9 mouse cellular contexts compared by ENCODE assay signal in genomic region chr6:127331091-127331490, GRCm38 (mm10).
A peak's percentile ranks its signal among the peaks of the same experiment; 100 is the strongest.
DNase-seq lines count a peak whose midpoint lies in the region; ATAC-seq lines count a peak whose summit lies in the region.
"Had no signal": no experiment of that assay in that cellular context is flagged by ENCODE, and none has a peak within 500 bp of the region (broad histone marks: within the 10 kb centered on the region; RNA-seq: fewer than 3 reads in every experiment).

No protein-coding gene starts in this region.

- no peaks in the 10 kb centered on the region for H3K36me3 ChIP-seq in liver, embryonic 16.5 days (ENCODE audit: control insufficient read depth, insufficient read depth)

- DNase-seq in cerebellum, adult 11-12 months = peak; percentile 25
- no peak for DNase-seq in cerebellum, adult 8-10 months
- peak; percentile 24 for DNase-seq in thymus, postnatal 4 days
- no peak for DNase-seq in thymus, postnatal 36 days
- no peak for DNase-seq in adrenal gland, postnatal 14 days
- DNase-seq in ovary, adult 18-20 months (ENCODE audit: low spot score) = no peak
- no peak for DNase-seq in layer of hippocampus, postnatal 14 days (ENCODE audit: low spot score in 2 of 2)
- DNase-seq: adrenal gland, adult 2 months had no signal

- no peak overlapping the region for H3K4me3 ChIP-seq in liver, embryonic 16.5 days (ENCODE audit: low read depth, low read length)

- H3K9me3 ChIP-seq in liver, embryonic 16.5 days (replicated peaks; ENCODE audit: control insufficient read depth, low read length) = no peaks in the 10 kb centered on the region

- ATAC-seq in liver, embryonic 16.5 days (ENCODE audit: low read depth) = no peak

- no peaks in the 10 kb centered on the region for H3K27me3 ChIP-seq in liver, embryonic 16.5 days (ENCODE audit: control insufficient read depth, insufficient read depth, low read depth, low read length)

- 43% methylated on average over 5 of the region's 5 CpGs for WGBS in liver, embryonic 16.5 days (ENCODE audit: insufficient replicate concordance)

- H3K4me1 ChIP-seq in liver, embryonic 16.5 days (ENCODE audit: control insufficient read depth, low read depth, low read length) = peaks cover 36% of the 10 kb centered on the region

- peak overlapping the region; percentile 89; the same call in 1 of the 2 replicates for H3K4me2 ChIP-seq in liver, embryonic 16.5 days (ENCODE audit: low read depth, low read length)

- H3K9ac ChIP-seq in liver, embryonic 16.5 days (ENCODE audit: low read depth, low read length) = no peak overlapping the region

- H3K27ac ChIP-seq in liver, embryonic 16.5 days (ENCODE audit: low read length) = no peak overlapping the region

Comparison
In these comparisons a context has a peak if more than half of its experiments do, and no peak if none do; other contexts are left out.
1. DNase-seq: peak in cerebellum, adult 11-12 months (single experiment) and thymus, postnatal 4 days (single experiment); none in cerebellum, adult 8-10 months (single experiment), thymus, postnatal 36 days (0 of 2), adrenal gland, postnatal 14 days (single experiment), ovary, adult 18-20 months (single experiment) and layer of hippocampus, postnatal 14 days (0 of 2).